Mouse (Mus musculus) heart, postnatal 25 days (tissue): ENCODE results near the gene Olfr291. TPM values are rescaled to one million over a fixed set of nuclear protein-coding genes. Genes with fewer than 3 reads are reported as not detected.

Experiments
- DNase-seq: peaks from one replicate; pipeline ENCODE4 v3.0.0; 2022; ENCODE audit warnings: low spot score
- intact Hi-C: fragments of 180-260 bp; cut with DNase I; formaldehyde crosslinking; loops from one replicate; pipeline ENCODE4 v1.15.1; 2025
- total RNA-seq, 2 experiments: library from RNA; stranded (reverse); gene quantifications; 2 replicates each; pipeline ENCODE4 v1.2.3; 2021

Olfr291 gene
- not detected for total RNA-seq

GRCm38 (mm10) chr7:84853253-84853652, at the start of gene Olfr291:
TSS of gene Olfr291 (plus strand) at chr7:84853553.
- intact Hi-C loops = no loop called here
- no peak for DNase-seq

- DNase-seq = no peak
- intact Hi-C loops = no loop called here
Measured at GRCm38 (mm10) chr7:84805224-84805623, 48.1 kb upstream of the Olfr291 start.

- intact Hi-C loops = no loop called here
- no peak for DNase-seq
Measured at GRCm38 (mm10) chr7:84806159-84806558, 47.2 kb upstream of the Olfr291 start.

- intact Hi-C loops = no loop called here
Measured at GRCm38 (mm10) chr7:84884530-84884929, 31.2 kb downstream of the Olfr291 start.

More at GRCm38 (mm10) chr7:84884530-84884929, 31.2 kb downstream of the Olfr291 start:
- no peak for DNase-seq

Other genes starting within 250 kb of the Olfr291 start
- gene Fah, start 246.8 kb upstream of the Olfr291 start, total RNA-seq = 10 to 100 TPM in 1 of 2 experiments, 1 to 10 TPM in 1; 10.0 to 13.9 TPM
- 100 to 1,000 TPM in 1 of 2 experiments, 10 to 100 TPM in 1; 96.6 to 101 TPM for gene Zfand6, start 163.6 kb upstream of the Olfr291 start, total RNA-seq
- not detected for gene Vmn2r65, start 110.6 kb downstream of the Olfr291 start, total RNA-seq
- gene Vmn2r66, start 158.7 kb downstream of the Olfr291 start, total RNA-seq = not detected